Mouse (Mus musculus): Measurements from ENCODE around the gene Ndufa9.

The Ndufa9 gene

DNA sequence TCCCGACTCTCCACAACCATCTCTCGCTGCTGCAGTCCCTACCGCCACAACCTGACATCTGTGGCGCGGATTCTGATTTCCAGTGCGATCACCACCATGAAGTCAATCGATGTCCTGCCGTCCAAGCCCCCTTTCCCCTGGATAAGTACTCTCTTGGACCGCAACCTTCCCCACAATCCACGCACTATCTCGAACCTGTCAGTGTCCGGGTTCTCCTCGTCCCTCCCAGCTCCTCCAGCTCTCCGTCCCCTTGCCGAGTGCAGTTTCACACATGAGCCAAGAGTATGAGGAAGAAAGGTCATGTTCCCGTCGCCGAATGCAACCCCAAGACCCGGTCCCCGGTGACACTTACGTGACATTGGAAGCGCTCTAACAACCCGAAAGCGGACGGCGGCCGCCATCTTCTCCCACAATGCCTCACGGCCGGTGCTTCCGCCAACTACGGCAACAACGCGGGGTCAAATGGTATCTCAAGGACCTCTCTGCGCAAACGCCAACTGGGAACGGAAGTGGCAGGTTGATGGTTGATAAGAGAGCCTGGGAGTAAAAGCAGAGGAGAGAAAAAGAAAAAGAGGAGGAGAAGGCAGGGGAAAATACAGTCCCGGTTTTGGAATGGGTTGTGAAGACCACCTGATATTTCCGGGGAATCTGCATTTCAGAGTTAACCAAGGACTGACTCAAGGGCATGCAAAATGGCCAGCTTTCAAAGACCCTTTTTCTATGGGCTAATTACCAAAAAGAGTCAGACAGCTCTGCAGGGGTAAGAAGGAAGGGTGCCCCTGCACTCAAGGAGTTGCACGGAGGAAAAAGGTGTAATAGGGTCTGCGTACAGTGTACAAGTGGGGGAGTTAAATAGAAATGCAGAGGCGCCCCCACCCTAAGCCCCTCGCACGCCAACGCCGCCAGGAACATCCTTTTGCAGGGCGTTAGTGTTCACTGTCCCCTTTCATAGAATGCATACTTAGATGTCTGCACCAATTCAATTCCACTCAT is at the start of gene Ndufa9:
Gene Ndufa9 (minus strand): TSS at position 425 of the 993 bp plus-strand sequence.
- DNase-seq: peak; percentile 97

DNA sequence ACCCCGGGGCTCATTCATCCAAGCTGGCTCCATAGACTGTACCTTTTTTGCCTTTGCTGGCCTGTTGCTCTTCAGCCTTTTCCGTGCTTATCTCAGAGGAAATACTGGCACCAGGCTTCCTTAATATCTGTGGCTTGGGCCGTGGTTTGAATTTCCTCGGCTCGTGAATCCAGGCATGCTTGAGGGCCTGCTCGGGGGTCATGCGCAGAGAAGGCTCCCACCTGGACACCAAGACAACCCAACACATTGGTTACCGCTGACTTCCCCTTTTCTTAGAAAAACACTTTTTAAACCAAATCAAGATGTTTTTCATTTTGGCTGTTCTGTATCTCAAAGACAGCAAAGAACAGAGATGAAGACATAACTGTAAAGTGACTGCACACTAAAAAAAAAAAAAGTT is 28.2 kb upstream of the Ndufa9 start:
- DNase-seq: no peak

GRCm38 (mm10) chr6:126852881-126853280 is 3.9 kb upstream of the Ndufa9 start, which contains the start of gene Akap3:
Akap3 (plus strand) TSS chr6:126853098.
- DNase-seq: no peak

- no peak for DNase-seq
Measured at GRCm38 (mm10) chr6:126836628-126837027, 12.3 kb downstream of the Ndufa9 start.

GRCm38 (mm10) chr6:126823087-126823486 is 25.8 kb downstream of the Ndufa9 start:
- DNase-seq: no peak

DNA sequence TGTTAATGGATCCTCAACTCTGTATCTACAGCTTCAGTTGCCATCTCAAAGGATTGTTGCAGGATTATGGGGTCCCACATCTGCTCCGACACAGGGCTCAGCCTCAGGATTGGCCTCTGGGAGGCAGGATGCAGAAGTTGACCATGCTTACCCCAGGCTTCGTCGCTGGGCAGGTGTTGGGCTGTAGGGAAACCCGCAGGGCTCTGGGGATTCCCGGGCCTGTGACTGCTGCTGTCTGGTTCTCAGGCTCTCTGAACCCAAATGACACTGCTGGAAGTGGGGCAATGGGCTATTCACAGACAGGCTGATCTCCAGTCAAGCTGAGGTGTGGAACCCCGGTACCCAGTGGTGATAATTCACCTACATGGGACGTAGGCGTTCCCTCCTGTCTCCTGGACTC is 32.6 kb downstream of the Ndufa9 start:
- no peak for DNase-seq

GRCm38 (mm10) chr6:126815206-126815750 is 33.7 kb downstream of the Ndufa9 start:
- no peak for DNase-seq

- DNase-seq: no peak
Measured at GRCm38 (mm10) chr6:126811481-126811880, 37.5 kb downstream of the Ndufa9 start.

DNA sequence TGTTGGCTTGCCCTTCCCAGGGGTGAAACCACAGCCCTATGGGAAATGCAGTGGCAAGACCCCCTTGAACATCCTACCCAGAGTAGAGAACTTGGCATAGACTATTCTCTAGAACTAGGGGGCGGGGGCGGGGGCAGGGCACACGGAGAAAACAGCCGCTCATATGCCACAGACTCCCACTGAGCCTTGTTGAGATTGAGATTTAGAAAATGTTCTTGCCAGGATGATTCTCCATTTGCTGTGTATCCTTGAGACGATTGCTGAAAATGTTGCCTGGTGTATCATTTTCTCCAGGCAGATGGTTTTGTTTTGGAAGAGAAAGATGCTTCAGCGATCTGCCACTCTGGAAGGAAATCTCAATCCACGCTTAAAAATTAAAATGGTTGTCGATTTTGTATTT is 40.4 kb downstream of the Ndufa9 start:
- no peak for DNase-seq

DNA sequence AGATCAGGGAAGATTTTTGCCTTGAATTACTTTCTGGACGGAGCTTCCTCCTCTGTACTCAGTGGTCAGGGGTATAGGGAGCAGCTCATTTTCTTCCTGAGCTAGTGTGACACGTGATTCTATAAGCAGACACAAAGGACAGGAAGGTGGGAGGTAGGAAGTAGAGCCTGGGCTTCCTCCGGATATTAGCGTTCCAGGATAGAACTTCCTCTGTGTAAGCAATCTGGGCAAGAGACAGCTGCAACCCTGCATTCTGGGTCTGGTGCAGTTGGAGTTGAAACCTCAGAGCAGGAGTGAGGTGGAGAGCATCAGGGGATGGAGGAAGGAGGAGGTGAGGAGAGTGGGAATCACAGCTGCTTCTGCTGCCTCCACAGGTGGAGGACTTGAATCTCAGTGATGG is 40.8 kb downstream of the Ndufa9 start:
- DNase-seq: no peak

DNA sequence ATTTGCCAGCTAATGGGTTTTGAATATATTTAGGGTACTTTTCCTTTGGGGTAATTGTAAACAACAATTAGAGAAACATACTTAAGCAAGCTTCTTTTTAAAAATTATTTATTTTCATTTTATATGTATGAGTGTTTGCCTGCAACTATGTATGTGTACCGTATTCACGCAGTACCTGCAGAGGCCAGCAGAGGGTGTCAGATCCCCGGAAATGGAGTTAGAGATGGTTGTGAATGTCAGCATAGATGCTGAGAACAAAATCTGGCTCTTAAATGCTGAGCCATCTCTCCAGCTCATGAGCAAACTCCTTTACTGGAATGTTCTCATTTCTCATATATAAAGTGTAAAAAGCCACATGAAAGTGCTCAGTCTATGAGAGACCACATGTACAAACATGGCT is 42.2 kb downstream of the Ndufa9 start:
- no peak for DNase-seq

DNA sequence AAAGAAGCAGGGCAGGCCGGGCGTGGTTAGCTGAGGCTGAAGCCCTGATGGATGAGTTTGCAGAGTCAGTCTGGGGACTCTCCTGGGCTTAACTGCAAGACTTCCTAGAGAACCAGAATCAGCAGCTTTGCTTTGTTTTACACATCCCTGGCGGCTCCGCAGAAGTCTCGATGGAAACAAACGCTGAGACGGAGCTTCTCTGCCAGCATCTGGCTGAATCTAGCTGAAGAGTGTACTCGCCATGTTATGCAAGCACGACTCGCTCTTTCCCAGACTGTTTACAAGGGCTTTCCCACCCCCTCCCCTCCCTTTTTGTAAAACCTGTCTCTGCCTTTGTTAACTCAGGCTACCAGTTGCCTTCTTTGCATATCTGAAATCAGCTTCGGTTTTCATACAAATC is 46.0 kb downstream of the Ndufa9 start:
- DNase-seq: no peak

DNA sequence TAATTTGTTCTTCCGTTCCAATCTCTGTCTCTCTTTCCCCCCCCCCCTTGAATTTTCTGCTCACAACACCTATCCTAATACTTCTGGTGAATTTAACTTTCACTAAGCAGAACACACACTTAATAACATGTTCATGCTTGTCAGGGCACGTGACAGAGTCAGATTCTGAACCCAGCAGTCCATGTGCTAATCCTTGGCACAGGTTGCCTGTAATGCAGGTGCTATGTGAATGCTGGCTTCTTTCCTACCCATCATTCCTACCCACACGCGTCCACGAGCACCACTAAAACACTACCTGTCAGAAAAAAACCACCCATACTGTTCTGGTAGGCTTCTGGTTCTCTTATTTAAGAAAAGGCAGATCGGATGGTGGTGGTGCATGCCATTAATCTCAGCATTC is 54.2 kb downstream of the Ndufa9 start:
- no peak for DNase-seq

GRCm38 (mm10) chr6:126793689-126794088 is 55.2 kb downstream of the Ndufa9 start:
- no peak for DNase-seq

- DNase-seq: peak; percentile 42
Measured at GRCm38 (mm10) chr6:126791964-126792363, 57.0 kb downstream of the Ndufa9 start.

GRCm38 (mm10) chr6:126791488-126791887 is 57.4 kb downstream of the Ndufa9 start:
- DNase-seq: no peak

- DNase-seq: no peak
Measured at GRCm38 (mm10) chr6:126788863-126789262, 60.1 kb downstream of the Ndufa9 start.

GRCm38 (mm10) chr6:126784206-126784605 is 64.7 kb downstream of the Ndufa9 start:
- DNase-seq: no peak

DNA sequence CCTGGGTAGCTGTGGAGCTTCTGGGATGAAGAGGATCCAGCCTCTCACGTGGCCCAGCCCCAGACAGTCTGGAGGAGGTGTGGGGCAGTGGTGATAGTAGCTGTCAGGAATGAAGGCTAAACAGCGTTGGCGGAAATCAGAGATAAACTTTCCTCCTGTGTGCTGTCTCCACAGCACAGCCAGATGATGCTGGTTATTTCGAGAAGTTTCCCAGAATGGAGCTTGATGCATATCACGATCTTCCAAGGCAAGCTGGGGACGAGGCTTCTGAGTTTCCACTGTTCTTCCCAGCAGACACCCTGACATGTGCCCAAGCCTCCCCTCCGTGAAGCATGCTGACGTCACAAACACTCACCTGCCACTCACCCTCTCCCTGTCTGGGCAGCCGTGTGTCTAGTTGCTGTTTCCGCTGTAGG is 65.3 kb downstream of the Ndufa9 start:
- DNase-seq: no peak

DNA sequence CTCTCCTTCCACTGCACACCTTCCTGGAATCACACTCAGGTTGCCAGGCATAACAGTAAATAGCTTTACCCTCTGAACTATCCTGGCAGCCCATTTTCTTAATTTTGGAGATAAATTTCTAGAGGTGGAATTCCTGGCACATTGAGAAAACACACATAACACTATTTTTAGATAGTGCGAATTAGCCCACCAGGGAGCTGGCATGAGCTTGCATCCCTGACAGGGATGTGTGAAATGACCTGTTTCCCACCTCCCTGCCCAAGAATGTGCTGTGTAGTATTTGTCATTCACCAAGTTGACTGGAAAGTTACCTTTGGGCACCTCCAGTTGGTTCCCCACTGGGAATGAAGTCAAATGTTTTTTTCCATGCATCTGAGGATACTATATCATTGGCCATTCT is 65.9 kb downstream of the Ndufa9 start:
- no peak for DNase-seq

DNA sequence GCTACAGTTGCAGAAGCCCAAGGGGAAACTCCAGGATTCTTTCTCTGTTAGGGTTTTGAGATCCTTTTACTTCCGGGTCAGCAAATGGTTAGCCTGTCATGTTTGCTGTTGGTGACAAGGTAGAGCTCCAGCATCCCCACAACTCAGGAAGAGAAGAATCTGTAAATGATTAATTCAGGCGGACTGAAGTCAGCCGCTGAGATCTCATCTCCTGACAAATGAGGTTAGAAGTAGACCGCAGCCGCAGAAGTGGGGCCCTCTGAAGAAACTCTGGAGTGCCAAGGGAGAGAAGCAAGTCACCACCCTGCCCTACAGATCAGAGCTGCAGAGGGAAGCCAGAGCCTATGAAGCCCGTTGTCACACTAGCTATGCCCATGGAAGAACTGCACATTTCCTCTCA is 71.0 kb downstream of the Ndufa9 start:
- DNase-seq: peak; percentile 43

DNA sequence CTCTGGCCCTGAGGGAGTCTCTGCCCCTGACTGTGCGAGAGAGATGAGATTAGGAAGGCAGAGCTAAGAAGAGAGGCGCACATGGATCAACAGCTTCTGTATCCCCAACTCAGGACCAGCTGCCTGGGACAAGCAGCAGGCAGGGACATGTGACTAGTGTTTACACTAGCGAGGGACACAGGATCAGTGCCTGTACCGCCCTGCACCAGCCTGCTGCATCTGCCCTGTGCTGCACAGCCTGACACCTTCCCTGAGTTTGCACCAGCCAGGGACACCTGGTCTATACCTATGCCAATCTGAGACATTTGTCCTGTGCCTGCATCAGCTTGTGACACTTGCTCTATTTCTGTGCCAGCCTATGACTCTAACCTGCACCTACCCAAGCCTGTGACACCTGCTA is 75.1 kb downstream of the Ndufa9 start:
- no peak for DNase-seq

DNA sequence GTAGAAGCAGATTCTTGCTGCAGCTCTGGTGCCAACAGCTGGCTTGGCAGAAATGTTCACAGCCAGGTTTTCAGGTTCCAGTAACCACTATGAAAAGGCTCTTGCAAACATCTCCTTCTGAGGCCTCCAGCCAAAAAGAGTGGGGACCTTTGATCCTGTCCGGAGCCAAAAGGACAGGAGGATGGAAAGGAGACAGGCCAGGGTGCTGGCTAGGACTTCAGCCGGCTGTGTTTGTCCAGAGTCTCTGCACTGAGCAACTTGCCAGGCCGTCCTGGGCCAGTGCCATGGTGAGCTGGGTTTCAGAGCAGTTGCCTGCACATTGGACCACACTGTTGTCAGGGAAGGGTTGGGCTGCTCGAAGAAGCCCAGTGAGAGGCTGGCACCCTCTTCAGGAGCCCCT is 76.6 kb downstream of the Ndufa9 start:
- peak; percentile 88 for DNase-seq
